Mouse (Mus musculus) brain, embryonic 14.5 days (tissue): ENCODE results near the gene Rap1a.

Source experiments
- CTCF ChIP-seq: fragments of 200-500 bp; IDR thresholded peaks from 2 replicates; pipeline ENCODE4 v1.5.1; 2012; ENCODE audit warnings: inconsistent platforms, mild to moderate bottlenecking, moderate library complexity, borderline replicate concordance; ENCODE audit not compliant: insufficient read depth, insufficient read length; ENCODE audit errors: extremely low read depth
- POLR2A ChIP-seq: fragments of 200-500 bp; IDR thresholded peaks from 2 replicates; pipeline ENCODE4 v1.6.1; 2012; ENCODE audit warnings: mild to moderate bottlenecking, inconsistent platforms, borderline replicate concordance; ENCODE audit not compliant: poor library complexity, insufficient read depth, insufficient read length, severe bottlenecking; ENCODE audit errors: extremely low read depth

- TF ChIP-seq CTCF: no peak
- TF ChIP-seq POLR2A: no peak
Observed at GRCm38 (mm10) chr3:105836883-105837282, 35.7 kb upstream of the Rap1a start.
